17 mouse cellular contexts compared by ENCODE assay signal in the genomic region with DNA sequence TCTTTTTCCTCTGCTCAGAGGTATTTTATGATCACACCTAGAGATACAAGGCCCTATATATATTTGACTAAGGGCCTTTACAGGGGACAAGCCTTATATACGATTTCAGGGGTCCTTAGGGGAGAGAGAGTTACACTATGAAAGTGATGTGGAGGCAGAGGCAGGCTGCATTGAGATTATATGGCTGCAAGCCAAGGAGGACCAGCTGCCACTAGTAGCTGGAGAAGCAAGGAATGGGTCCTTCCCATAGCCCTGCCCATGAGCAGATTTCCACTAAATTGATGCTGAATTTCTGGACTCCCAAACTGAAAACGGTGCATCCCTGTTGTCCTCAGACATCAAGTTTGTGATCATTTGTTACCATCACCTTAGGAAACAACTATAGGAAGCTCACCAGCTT.
"Had no signal": no experiment of that assay in that cellular context is flagged by ENCODE, and none has a peak within 500 bp of the region (broad histone marks: within the 10 kb centered on the region; RNA-seq: fewer than 3 reads in every experiment).

No protein-coding gene starts in this region.

- ATAC-seq: intestine, postnatal 0 days; liver, postnatal 0 days had no signal

- H3K27ac ChIP-seq: kidney, postnatal 0 days; limb, embryonic 12.5 days; limb, embryonic 15.5 days; liver, embryonic 14.5 days; lung, embryonic 15.5 days; stomach, postnatal 0 days had no signal

- DNase-seq: kidney, adult 2 months; kidney, postnatal 25 days; layer of hippocampus, postnatal 36 days; liver, postnatal 0 days; lung, postnatal 10 days; lung, postnatal 36 days; midbrain, embryonic 14.5 days; thymus, adult 2 months; thymus, postnatal 14 days; thymus, postnatal 4 days had no signal

- H3K4me3 ChIP-seq: limb, embryonic 12.5 days; limb, embryonic 15.5 days; lung, embryonic 15.5 days had no signal
